In genomic region chr11:70654923-70655570, GRCm38 (mm10) we compare ENCODE assay signal across 8 mouse cellular contexts. TPM values are rescaled to one million over a fixed set of nuclear protein-coding genes. Genes with fewer than 3 reads are reported as not detected.
DNase-seq lines count a peak whose midpoint lies in the region; ATAC-seq and TF ChIP-seq lines count a peak whose summit lies in the region.

No protein-coding gene starts in this region.

- H3K36me3 ChIP-seq in erythroblast, embryonic 14.5 days (ENCODE audit: control insufficient read depth) = peaks cover 31% of the 10 kb centered on the region
- peaks cover 50% of the 10 kb centered on the region for H3K36me3 ChIP-seq in heart, embryonic 14.5 days (ENCODE audit: control insufficient read depth, insufficient read depth, low read length)
- peaks cover 22% of the 10 kb centered on the region for H3K36me3 ChIP-seq in kidney, postnatal 0 days (ENCODE audit: insufficient read depth, low read length)
- H3K36me3 ChIP-seq in neural tube, embryonic 13.5 days = peaks cover 28% of the 10 kb centered on the region
- no peaks in the 10 kb centered on the region; the same call in 1 of the 2 replicates for H3K36me3 ChIP-seq in testis, adult 2 months (ENCODE audit: control insufficient read depth, insufficient read depth, low read length)

- peak overlapping the region; percentile 99 for H3K9ac ChIP-seq in heart, embryonic 14.5 days (ENCODE audit: low read length)
- peak overlapping the region; percentile 98 for H3K9ac ChIP-seq in kidney, postnatal 0 days (ENCODE audit: low read depth, low read length)
- H3K9ac ChIP-seq in neural tube, embryonic 13.5 days = peak overlapping the region; percentile 98

- peak overlapping the region; percentile 90 for H3K4me2 ChIP-seq in heart, embryonic 14.5 days (ENCODE audit: low read length)
- H3K4me2 ChIP-seq in kidney, postnatal 0 days (ENCODE audit: low read length) = peak overlapping the region; percentile 90
- peak overlapping the region; percentile 92 for H3K4me2 ChIP-seq in neural tube, embryonic 13.5 days

- no peak for TF ChIP-seq CTCF in brain, embryonic 14.5 days (IDR thresholded peaks at IDR 0.05; ENCODE audit: borderline replicate concordance, extremely low read depth, insufficient read depth, insufficient read length)
- no peak for TF ChIP-seq CTCF in kidney, postnatal 0 days (IDR thresholded peaks at IDR 0.05; ENCODE audit: low read depth)
- no peak for TF ChIP-seq CTCF in testis, adult 2 months (IDR thresholded peaks at IDR 0.05; ENCODE audit: control insufficient read depth, insufficient read depth, insufficient replicate concordance, low read depth, low read length)

- peak; percentile 79 for TF ChIP-seq POLR2A in brain, embryonic 14.5 days (IDR thresholded peaks at IDR 0.05; ENCODE audit: borderline replicate concordance, extremely low read depth, insufficient read depth, insufficient read length, poor library complexity, severe bottlenecking)
- TF ChIP-seq POLR2A in testis, adult 2 months (IDR thresholded peaks at IDR 0.05; ENCODE audit: control insufficient read depth, low read depth, low read length) = peak; percentile 58; the same call in 1 of the 2 replicates

- peak overlapping the region; percentile 85 to 98 for H3K27ac ChIP-seq in heart, embryonic 14.5 days (replicated peaks in 1 of 2; ENCODE audit: control insufficient read depth in 1 of 2, insufficient read depth in 1 of 2, low read depth in 2 of 2, low read length in 2 of 2)
- H3K27ac ChIP-seq in kidney, postnatal 0 days = peak overlapping the region; percentile 99
- peak overlapping the region; percentile 98 for H3K27ac ChIP-seq in neural tube, embryonic 13.5 days (replicated peaks)
- H3K27ac ChIP-seq in testis, adult 2 months (ENCODE audit: control insufficient read depth, insufficient read depth, low read depth, low read length) = peak overlapping the region; percentile 95

- WGBS in heart, embryonic 14.5 days = under 1% methylated on average over 44 of the region's 48 CpGs
- WGBS in kidney, postnatal 0 days = under 1% methylated on average over 48 of the region's 48 CpGs
- WGBS in neural tube, embryonic 13.5 days = under 1% methylated on average over 46 of the region's 48 CpGs

- H3K4me1 ChIP-seq in erythroblast, embryonic 14.5 days (ENCODE audit: control insufficient read depth) = peaks cover 67% of the 10 kb centered on the region
- H3K4me1 ChIP-seq in heart, embryonic 14.5 days (ENCODE audit: control insufficient read depth in 2 of 2, insufficient read depth in 2 of 2, low read length in 2 of 2) = peaks cover 39 to 57% of the 10 kb centered on the region in 2 experiments
- H3K4me1 ChIP-seq in kidney, postnatal 0 days (replicated peaks; ENCODE audit: insufficient read depth, low read length) = peaks cover 29% of the 10 kb centered on the region
- H3K4me1 ChIP-seq in neural tube, embryonic 13.5 days (replicated peaks) = peaks cover 54% of the 10 kb centered on the region
- peaks cover 23% of the 10 kb centered on the region for H3K4me1 ChIP-seq in testis, adult 2 months (ENCODE audit: control insufficient read depth, insufficient read depth, low read length)

- peaks cover 16% of the 10 kb centered on the region for H3K27me3 ChIP-seq in erythroblast, embryonic 14.5 days (ENCODE audit: control insufficient read depth)
- H3K27me3 ChIP-seq in heart, embryonic 14.5 days (ENCODE audit: control insufficient read depth, insufficient read depth, low read length) = no peaks in the 10 kb centered on the region
- H3K27me3 ChIP-seq in kidney, postnatal 0 days (ENCODE audit: insufficient read depth, low read length) = no peaks in the 10 kb centered on the region
- no peaks in the 10 kb centered on the region for H3K27me3 ChIP-seq in neural tube, embryonic 13.5 days
- no peaks in the 10 kb centered on the region for H3K27me3 ChIP-seq in testis, adult 2 months (ENCODE audit: control insufficient read depth, insufficient read depth, low read length)

- peak; percentile 50 to 68 for DNase-seq in CD8-positive naive resting alpha-beta T cell, adult 2 months (ENCODE audit: low read depth in 2 of 2, low spot score in 2 of 2)
- DNase-seq in brain, embryonic 14.5 days (ENCODE audit: low read depth) = peak; percentile 92
- peak; percentile 87 for DNase-seq in kidney, postnatal 0 days (ENCODE audit: low spot score)
- DNase-seq in lung, adult 18-20 months = peak; percentile 82 to 85

- H3K9me3 ChIP-seq in erythroblast, embryonic 14.5 days (ENCODE audit: control insufficient read depth, low read length) = no peaks in the 10 kb centered on the region
- no peaks in the 10 kb centered on the region for H3K9me3 ChIP-seq in heart, embryonic 14.5 days (ENCODE audit: control insufficient read depth, low read length)
- H3K9me3 ChIP-seq in kidney, postnatal 0 days (replicated peaks; ENCODE audit: low read length) = no peaks in the 10 kb centered on the region
- no peaks in the 10 kb centered on the region for H3K9me3 ChIP-seq in neural tube, embryonic 13.5 days

- ATAC-seq in heart, embryonic 14.5 days (ENCODE audit: insufficient number of reproducible peaks, insufficient read depth, low FRiP score, low read depth) = peak; percentile 42; the same call in 1 of the 2 replicates
- ATAC-seq in kidney, postnatal 0 days (replicated peaks; ENCODE audit: low FRiP score, low read depth) = peak; percentile 49
- peak; percentile 60 for ATAC-seq in neural tube, embryonic 13.5 days (ENCODE audit: low read depth)

- H3K4me3 ChIP-seq in erythroblast, embryonic 14.5 days (replicated peaks) = peak overlapping the region; percentile 79
- H3K4me3 ChIP-seq in heart, embryonic 14.5 days (ENCODE audit: control insufficient read depth in 1 of 2, insufficient read depth in 1 of 2, low read depth in 1 of 2, low read length in 2 of 2) = peak overlapping the region; percentile 79 to 97
- H3K4me3 ChIP-seq in kidney, postnatal 0 days (replicated peaks; ENCODE audit: low read depth, low read length) = peak overlapping the region; percentile 91
- peak overlapping the region; percentile 100 for H3K4me3 ChIP-seq in neural tube, embryonic 13.5 days
- peak overlapping the region; percentile 80 for H3K4me3 ChIP-seq in testis, adult 2 months (ENCODE audit: control insufficient read depth, low read depth, low read length)

RNA-seq across cellular contexts. Expression of gene Pfn1, which starts 0.6 kb away (rescaled TPM):
- 419 and 479 TPM in 2 replicates for polyA plus RNA-seq in brain, embryonic 14.5 days (2012; rRNA removed)
- 240 and 308 TPM in 2 replicates for polyA plus RNA-seq in erythroblast, embryonic 14.5 days (2012)
- polyA plus RNA-seq in heart, embryonic 14.5 days (2014; fragmentation: Nextera tagmentation; extraction: Ambion mirVana) = 1,353 and 1,384 TPM in 2 replicates
- polyA plus RNA-seq in kidney, postnatal 0 days (2015; fragmentation: Nextera tagmentation; extraction: Ambion mirVana) = 1,513 and 1,569 TPM in 2 replicates
- 970 and 979 TPM in 2 replicates for polyA plus RNA-seq in neural tube, embryonic 13.5 days (2015; fragmentation: Nextera tagmentation; extraction: Ambion mirVana)
- 113 and 158 TPM in 2 replicates for polyA plus RNA-seq in testis, adult 2 months (2012; rRNA removed)

RNA-seq across cellular contexts. Expression of gene Eno3, which starts 2.0 kb away (rescaled TPM):
- polyA plus RNA-seq in brain, embryonic 14.5 days (2012; rRNA removed) = 23.0 and 24.1 TPM in 2 replicates
- 0.74 and 0.78 TPM in 2 replicates for polyA plus RNA-seq in erythroblast, embryonic 14.5 days (2012)
- 468 and 495 TPM in 2 replicates for polyA plus RNA-seq in heart, embryonic 14.5 days (2014; fragmentation: Nextera tagmentation; extraction: Ambion mirVana)
- 9.7 and 10.0 TPM in 2 replicates for polyA plus RNA-seq in kidney, postnatal 0 days (2015; fragmentation: Nextera tagmentation; extraction: Ambion mirVana)
- polyA plus RNA-seq in neural tube, embryonic 13.5 days (2015; fragmentation: Nextera tagmentation; extraction: Ambion mirVana) = 9.4 and 14.9 TPM in 2 replicates
- 85.9 and 101 TPM in 2 replicates for polyA plus RNA-seq in testis, adult 2 months (2012; rRNA removed)

RNA-seq across cellular contexts. Expression of gene Slc25a11, which starts 7.8 kb away (rescaled TPM):
- polyA plus RNA-seq in brain, embryonic 14.5 days (2012; rRNA removed) = 129 and 149 TPM in 2 replicates
- polyA plus RNA-seq in erythroblast, embryonic 14.5 days (2012) = 2.2 and 2.4 TPM in 2 replicates
- polyA plus RNA-seq in heart, embryonic 14.5 days (2014; fragmentation: Nextera tagmentation; extraction: Ambion mirVana) = 290 and 303 TPM in 2 replicates
- polyA plus RNA-seq in kidney, postnatal 0 days (2015; fragmentation: Nextera tagmentation; extraction: Ambion mirVana) = 227 and 239 TPM in 2 replicates
- polyA plus RNA-seq in neural tube, embryonic 13.5 days (2015; fragmentation: Nextera tagmentation; extraction: Ambion mirVana) = 150 and 153 TPM in 2 replicates
- 27.2 and 29.4 TPM in 2 replicates for polyA plus RNA-seq in testis, adult 2 months (2012; rRNA removed)

RNA-seq across cellular contexts. Expression of gene Rnf167, which starts 8.0 kb away (rescaled TPM):
- polyA plus RNA-seq in brain, embryonic 14.5 days (2012; rRNA removed) = 91.1 and 127 TPM in 2 replicates
- polyA plus RNA-seq in erythroblast, embryonic 14.5 days (2012) = 24.0 and 33.2 TPM in 2 replicates
- 73.2 and 75.9 TPM in 2 replicates for polyA plus RNA-seq in heart, embryonic 14.5 days (2014; fragmentation: Nextera tagmentation; extraction: Ambion mirVana)
- 109 and 113 TPM in 2 replicates for polyA plus RNA-seq in kidney, postnatal 0 days (2015; fragmentation: Nextera tagmentation; extraction: Ambion mirVana)
- 101 and 106 TPM in 2 replicates for polyA plus RNA-seq in neural tube, embryonic 13.5 days (2015; fragmentation: Nextera tagmentation; extraction: Ambion mirVana)
- polyA plus RNA-seq in testis, adult 2 months (2012; rRNA removed) = 77.6 and 77.8 TPM in 2 replicates

RNA-seq across cellular contexts. Expression of gene Spag7, which starts 14.2 kb away (rescaled TPM):
- 56.3 and 76.0 TPM in 2 replicates for polyA plus RNA-seq in brain, embryonic 14.5 days (2012; rRNA removed)
- 11.0 and 18.1 TPM in 2 replicates for polyA plus RNA-seq in erythroblast, embryonic 14.5 days (2012)
- 177 TPM in 2 replicates for polyA plus RNA-seq in heart, embryonic 14.5 days (2014; fragmentation: Nextera tagmentation; extraction: Ambion mirVana)
- 91.5 and 102 TPM in 2 replicates for polyA plus RNA-seq in kidney, postnatal 0 days (2015; fragmentation: Nextera tagmentation; extraction: Ambion mirVana)
- 169 and 172 TPM in 2 replicates for polyA plus RNA-seq in neural tube, embryonic 13.5 days (2015; fragmentation: Nextera tagmentation; extraction: Ambion mirVana)
- 44.5 and 47.9 TPM in 2 replicates for polyA plus RNA-seq in testis, adult 2 months (2012; rRNA removed)

Comparison
In these comparisons a context has a peak if more than half of its experiments do, and no peak if none do; other contexts are left out.
1. Peak in every context shown above with its lines: DNase-seq, ATAC-seq, H3K4me3 ChIP-seq and H3K27ac ChIP-seq.